Mouse (Mus musculus) hindbrain, embryonic 15.5 days (tissue): Measurements from ENCODE around the gene Cldn7. TPM values are rescaled to one million over a fixed set of nuclear protein-coding genes. Genes with fewer than 3 reads are reported as not detected.

Experiments used
- ATAC-seq: fragments of 200-750 bp; cut with Nextera tagmentation; 2 replicates; pipeline ENCODE4 v1.8.0; 2017; ENCODE audit warnings: low read depth, moderate number of reproducible peaks, moderate TSS enrichment; ENCODE audit not compliant: low FRiP score
- H3K27ac ChIP-seq: fragments of 300-500 bp; sonication (generic); replicated peaks from 2 replicates; pipeline ENCODE4 v1.5.1; 2015; ENCODE audit warnings: mild to moderate bottlenecking, inconsistent platforms
- H3K27me3 ChIP-seq: fragments of 300-500 bp; sonication (generic); 2 replicates; pipeline ENCODE4 v1.6.1; 2015; ENCODE audit warnings: control low read depth, inconsistent platforms
- H3K36me3 ChIP-seq: fragments of 300-500 bp; sonication (generic); 2 replicates; pipeline ENCODE4 v1.6.1; 2015; ENCODE audit warnings: control low read depth, inconsistent platforms
- H3K4me1 ChIP-seq: fragments of 300-500 bp; sonication (generic); replicated peaks from 2 replicates; pipeline ENCODE4 v1.6.1; 2015; ENCODE audit warnings: control low read depth, inconsistent platforms
- H3K4me2 ChIP-seq: fragments of 300-500 bp; sonication (generic); 2 replicates; pipeline ENCODE4 v1.6.1; 2015; ENCODE audit warnings: moderate library complexity, mild to moderate bottlenecking, inconsistent platforms
- H3K4me3 ChIP-seq: fragments of 300-500 bp; sonication (generic); 2 replicates; pipeline ENCODE4 v1.5.1; 2015; ENCODE audit warnings: mild to moderate bottlenecking, inconsistent platforms
- H3K9ac ChIP-seq: fragments of 300-500 bp; sonication (generic); 2 replicates; pipeline ENCODE4 v1.6.1; 2015; ENCODE audit warnings: inconsistent platforms
- H3K9me3 ChIP-seq: fragments of 300-500 bp; sonication (generic); 2 replicates; pipeline ENCODE4 v1.6.1; 2016; ENCODE audit warnings: control low read depth, inconsistent platforms
- WGBS: fragments of 180-500 bp; shearing (Covaris S2); methylation state at CpG from one replicate; pipeline ENCODE4 v1.1.7; 2015; 5-methylcytosine and 5-hydroxymethylcytosine counted together
- polyA plus RNA-seq: library from polyadenylated mRNA; unstranded; fragments of >200 nt; fragmentation: Nextera tagmentation; extraction: Ambion mirVana; gene quantifications from 2 replicates; pipeline ENCODE4 v1.2.1, GENCODE M21; 2015

Gene Cldn7
- polyA plus RNA-seq, 1 experiment from 2014 or later: 0.34 TPM

GRCm38 (mm10) chr11:69983377-69983776, 18.8 kb downstream of the Cldn7 start:
- H3K27me3 ChIP-seq: no peaks in the 10 kb centered on the region
- ATAC-seq: no peak
- peaks cover 36% of the 10 kb centered on the region for H3K4me1 ChIP-seq
- WGBS: 93% methylated on average over 4 of the region's 4 CpGs
- H3K36me3 ChIP-seq: peaks cover 34% of the 10 kb centered on the region
- peak overlapping the region; percentile 100; the same call in 1 of the 2 replicates for H3K4me3 ChIP-seq
- no peak overlapping the region for H3K27ac ChIP-seq
- H3K9me3 ChIP-seq: no peaks in the 10 kb centered on the region
- H3K9ac ChIP-seq: peak overlapping the region; percentile 100; the same call in 1 of the 2 replicates
- peak overlapping the region; percentile 95; the same call in 1 of the 2 replicates for H3K4me2 ChIP-seq

GRCm38 (mm10) chr11:69984431-69984830, 19.9 kb downstream of the Cldn7 start:
- WGBS: 94% methylated on average over 8 of the region's 8 CpGs
- no peaks in the 10 kb centered on the region for H3K9me3 ChIP-seq
- H3K9ac ChIP-seq: no peak overlapping the region
- H3K4me3 ChIP-seq: no peak overlapping the region
- peaks cover 26% of the 10 kb centered on the region for H3K4me1 ChIP-seq
- H3K4me2 ChIP-seq: no peak overlapping the region
- H3K36me3 ChIP-seq: peaks cover 44% of the 10 kb centered on the region
- no peaks in the 10 kb centered on the region for H3K27me3 ChIP-seq
- no peak overlapping the region for H3K27ac ChIP-seq
- no peak for ATAC-seq

GRCm38 (mm10) chr11:69989949-69990348, 25.4 kb downstream of the Cldn7 start:
- no peaks in the 10 kb centered on the region for H3K9me3 ChIP-seq
- no peak overlapping the region for H3K4me2 ChIP-seq
- H3K4me3 ChIP-seq: no peak overlapping the region
- no peaks in the 10 kb centered on the region for H3K27me3 ChIP-seq
- peaks cover 52% of the 10 kb centered on the region for H3K36me3 ChIP-seq
- H3K27ac ChIP-seq: peak overlapping the region; percentile 47; the same call in 1 of the 2 replicates
- H3K9ac ChIP-seq: no peak overlapping the region
- ATAC-seq: no peak
- peaks cover 31% of the 10 kb centered on the region for H3K4me1 ChIP-seq
- WGBS: 88% methylated on average over 8 of the region's 8 CpGs

- Histone ChIP-seq H3K27ac (peak within 1 kb of the TSS; percentile 93), H3K4me3 (peak within 1 kb of the TSS; percentile 72), H3K4me1 (peaks cover 31% of the 10 kb centered on the region), H3K9ac (peak within 1 kb of the TSS; percentile 82), H3K4me2 (peak within 1 kb of the TSS; percentile 75), H3K27me3 (no peaks in the 10 kb centered on the region), H3K36me3 (peaks cover 45% of the 10 kb centered on the region), H3K9me3 (no peaks in the 10 kb centered on the region)
- peak; percentile 71 for ATAC-seq
- under 1% methylated on average over 40 of the region's 40 CpGs for WGBS
Measured at GRCm38 (mm10) chr11:69990850-69991691, 26.5 kb downstream of the Cldn7 start, which contains the start of gene Gabarap. Gene Gabarap (plus strand): TSS chr11:69991143.

- Histone ChIP-seq H3K27me3 (no peaks in the 10 kb centered on the region), H3K4me3 (peak overlapping the region; percentile 72), H3K4me1 (peaks cover 31% of the 10 kb centered on the region), H3K9ac (peak overlapping the region; percentile 82), H3K36me3 (peaks cover 39% of the 10 kb centered on the region), H3K4me2 (peak overlapping the region; percentile 75), H3K27ac (peak overlapping the region; percentile 93), H3K9me3 (no peaks in the 10 kb centered on the region)
- ATAC-seq: peak; percentile 7
- 0% methylated on average over 15 of the region's 15 CpGs for WGBS
Measured at GRCm38 (mm10) chr11:69991711-69992110, 27.1 kb downstream of the Cldn7 start.

GRCm38 (mm10) chr11:69992396-69992795, 27.8 kb downstream of the Cldn7 start:
- ATAC-seq: no peak
- no peak overlapping the region for H3K27ac ChIP-seq

GRCm38 (mm10) chr11:69992932-69993331, 28.4 kb downstream of the Cldn7 start:
- WGBS: 91% methylated on average over 3 of the region's 3 CpGs
- Histone ChIP-seq H3K27ac (no peak overlapping the region), H3K4me2 (peak overlapping the region; percentile 75), H3K4me3 (peak overlapping the region; percentile 72), H3K27me3 (no peaks in the 10 kb centered on the region), H3K4me1 (peaks cover 40% of the 10 kb centered on the region), H3K9me3 (no peaks in the 10 kb centered on the region), H3K36me3 (peaks cover 32% of the 10 kb centered on the region), H3K9ac (0 out of 2 replicates have a peak overlapping the region, but pooled peaks have one; percentile 8)
- ATAC-seq: no peak

More at GRCm38 (mm10) chr11:69992396-69992795, 27.8 kb downstream of the Cldn7 start:
- WGBS: 85% methylated on average over 10 of the region's 10 CpGs
- H3K4me1 ChIP-seq: peaks cover 34% of the 10 kb centered on the region
- H3K9me3 ChIP-seq: no peaks in the 10 kb centered on the region
- H3K4me3 ChIP-seq: peak overlapping the region; percentile 72
- H3K9ac ChIP-seq: peak overlapping the region; percentile 82
- peak overlapping the region; percentile 75 for H3K4me2 ChIP-seq
- peaks cover 37% of the 10 kb centered on the region for H3K36me3 ChIP-seq
- no peaks in the 10 kb centered on the region for H3K27me3 ChIP-seq

GRCm38 (mm10) chr11:69994401-69995090, 30.0 kb downstream of the Cldn7 start:
- Histone ChIP-seq H3K9me3 (no peaks in the 10 kb centered on the region), H3K27ac (no peak overlapping the region), H3K4me2 (peak overlapping the region; percentile 80), H3K9ac (no peak overlapping the region), H3K4me1 (peaks cover 49% of the 10 kb centered on the region), H3K36me3 (peaks cover 32% of the 10 kb centered on the region), H3K27me3 (no peaks in the 10 kb centered on the region), H3K4me3 (peak overlapping the region; percentile 94; the same call in 1 of the 2 replicates)
- 86% methylated on average over 11 of the region's 11 CpGs for WGBS
- no peak for ATAC-seq

GRCm38 (mm10) chr11:69995391-69995960, 30.9 kb downstream of the Cldn7 start, which contains the start of gene Phf23:
Gene Phf23 (plus strand): TSS chr11:69995777.
- Histone ChIP-seq H3K4me3 (peak within 1 kb of the TSS; percentile 94), H3K27ac (peak within 1 kb of the TSS; percentile 96), H3K4me2 (peak within 1 kb of the TSS; percentile 80), H3K36me3 (peaks cover 30% of the 10 kb centered on the region), H3K27me3 (no peaks in the 10 kb centered on the region), H3K9me3 (no peaks in the 10 kb centered on the region), H3K9ac (peak within 1 kb of the TSS; percentile 83), H3K4me1 (peaks cover 53% of the 10 kb centered on the region)
- peak; percentile 85 for ATAC-seq
- WGBS: 1% methylated on average over 34 of the region's 36 CpGs

- Histone ChIP-seq H3K9me3 (no peaks in the 10 kb centered on the region), H3K9ac (peak overlapping the region; percentile 83), H3K4me3 (peak overlapping the region; percentile 94), H3K4me1 (peaks cover 53% of the 10 kb centered on the region), H3K27me3 (no peaks in the 10 kb centered on the region), H3K27ac (peak overlapping the region; percentile 96), H3K36me3 (peaks cover 30% of the 10 kb centered on the region), H3K4me2 (peak overlapping the region; percentile 80)
- peak; percentile 2; the same call in 1 of the 2 replicates for ATAC-seq
- WGBS: 1% methylated on average over 64 of the region's 66 CpGs
Measured at GRCm38 (mm10) chr11:69996161-69997061, 31.8 kb downstream of the Cldn7 start.

- WGBS: under 1% methylated on average over 40 of the region's 44 CpGs
- H3K36me3 ChIP-seq: peaks cover 30% of the 10 kb centered on the region
- peaks cover 60% of the 10 kb centered on the region for H3K4me1 ChIP-seq
- ATAC-seq: peak; percentile 10
- H3K4me3 ChIP-seq: peak overlapping the region; percentile 94
- H3K9me3 ChIP-seq: no peaks in the 10 kb centered on the region
- peak overlapping the region; percentile 83 for H3K9ac ChIP-seq
- H3K27ac ChIP-seq: peak overlapping the region; percentile 96
- H3K4me2 ChIP-seq: peak overlapping the region; percentile 80
- no peaks in the 10 kb centered on the region for H3K27me3 ChIP-seq
Measured at GRCm38 (mm10) chr11:69997070-69997509, 32.5 kb downstream of the Cldn7 start.
